Mouse (Mus musculus) ES-Bruce4 (cell line): ENCODE measurements around the gene Tecpr2.

ENCODE experiments used
- CTCF ChIP-seq: IDR thresholded peaks from one replicate; pipeline ENCODE4 v1.8.1; 2011; ENCODE audit warnings: low read depth, low read length
- EP300 ChIP-seq: IDR thresholded peaks from 2 replicates; pipeline ENCODE4 v1.6.1; 2011; ENCODE audit warnings: low read depth, low read length; ENCODE audit not compliant: insufficient read depth
- POLR2A ChIP-seq: IDR thresholded peaks from one replicate; pipeline ENCODE4 v1.8.1; 2011; ENCODE audit warnings: low read length; ENCODE audit not compliant: insufficient read depth

GRCm38 (mm10) chr12:111021577-111021976 lies 132.5 kb downstream of the Tecpr2 start:
- no peak for TF ChIP-seq POLR2A
- TF ChIP-seq EP300 = no peak
- TF ChIP-seq CTCF = no peak
